Mouse (Mus musculus) forebrain, embryonic 15.5 days (tissue): Measurements from ENCODE around the gene Gm1113. TPM values are rescaled to one million over a fixed set of nuclear protein-coding genes. Genes with fewer than 3 reads are reported as not detected.

Experiments used
- ATAC-seq: fragments of 200-750 bp; cut with Nextera tagmentation; replicated peaks from 2 replicates; pipeline ENCODE4 v1.8.0; 2017; ENCODE audit warnings: mild to moderate bottlenecking, moderate TSS enrichment, moderate library complexity
- H3K27ac ChIP-seq: fragments of 300-500 bp; sonication (generic); replicated peaks from 2 replicates; pipeline ENCODE4 v1.5.1; 2015; ENCODE audit warnings: mild to moderate bottlenecking, inconsistent platforms
- H3K27me3 ChIP-seq: fragments of 300-500 bp; sonication (generic); 2 replicates; pipeline ENCODE4 v1.6.1; 2015; ENCODE audit warnings: inconsistent platforms
- H3K36me3 ChIP-seq: fragments of 300-500 bp; sonication (generic); 2 replicates; pipeline ENCODE4 v1.6.1; 2015; ENCODE audit warnings: mild to moderate bottlenecking, inconsistent platforms
- H3K4me1 ChIP-seq: fragments of 300-500 bp; sonication (generic); 2 replicates; pipeline ENCODE4 v1.6.1; 2015; ENCODE audit warnings: inconsistent platforms
- H3K4me2 ChIP-seq: fragments of 300-500 bp; sonication (generic); replicated peaks from 2 replicates; pipeline ENCODE4 v1.6.1; 2015; ENCODE audit warnings: mild to moderate bottlenecking, inconsistent platforms
- H3K4me3 ChIP-seq: fragments of 300-500 bp; sonication (generic); 2 replicates; pipeline ENCODE4 v1.5.1; 2015; ENCODE audit warnings: mild to moderate bottlenecking, inconsistent platforms
- H3K9ac ChIP-seq: fragments of 300-500 bp; sonication (generic); replicated peaks from 2 replicates; pipeline ENCODE4 v1.6.1; 2015; ENCODE audit warnings: mild to moderate bottlenecking, inconsistent platforms
- H3K9me3 ChIP-seq: fragments of 300-500 bp; sonication (generic); 2 replicates; pipeline ENCODE4 v1.6.1; 2016; ENCODE audit warnings: inconsistent platforms
- WGBS: fragments of 180-500 bp; shearing (Covaris S2); methylation state at CpG from one replicate; pipeline ENCODE4 v1.1.7; 2015; ENCODE audit warnings: mixed read lengths; 5-methylcytosine and 5-hydroxymethylcytosine counted together
- polyA plus RNA-seq: library from polyadenylated mRNA; unstranded; fragments of >200 nt; fragmentation: Nextera tagmentation; extraction: Ambion mirVana; gene quantifications from 2 replicates; pipeline ENCODE4 v1.2.1, GENCODE M21; 2015

Gm1113 gene
- polyA plus RNA-seq, result not detected in 2 replicates

- Histone ChIP-seq H3K4me3 (no peak within 1 kb of the TSS), H3K4me1 (peaks cover 5% of the 10 kb centered on the region), H3K27ac (no peak within 1 kb of the TSS), H3K27me3 (no peaks in the 10 kb centered on the region), H3K4me2 (no peak within 1 kb of the TSS), H3K9ac (no peak within 1 kb of the TSS), H3K36me3 (no peaks in the 10 kb centered on the region), H3K9me3 (no peaks in the 10 kb centered on the region)
- no peak for ATAC-seq
- WGBS, result 88% methylated on average over 3 of the region's 3 CpGs
Observed at GRCm38 (mm10) chr9:35518169-35518568, at the start of gene Gm1113. Gene Gm1113, minus strand, starts transcription at chr9:35518269.

DNA sequence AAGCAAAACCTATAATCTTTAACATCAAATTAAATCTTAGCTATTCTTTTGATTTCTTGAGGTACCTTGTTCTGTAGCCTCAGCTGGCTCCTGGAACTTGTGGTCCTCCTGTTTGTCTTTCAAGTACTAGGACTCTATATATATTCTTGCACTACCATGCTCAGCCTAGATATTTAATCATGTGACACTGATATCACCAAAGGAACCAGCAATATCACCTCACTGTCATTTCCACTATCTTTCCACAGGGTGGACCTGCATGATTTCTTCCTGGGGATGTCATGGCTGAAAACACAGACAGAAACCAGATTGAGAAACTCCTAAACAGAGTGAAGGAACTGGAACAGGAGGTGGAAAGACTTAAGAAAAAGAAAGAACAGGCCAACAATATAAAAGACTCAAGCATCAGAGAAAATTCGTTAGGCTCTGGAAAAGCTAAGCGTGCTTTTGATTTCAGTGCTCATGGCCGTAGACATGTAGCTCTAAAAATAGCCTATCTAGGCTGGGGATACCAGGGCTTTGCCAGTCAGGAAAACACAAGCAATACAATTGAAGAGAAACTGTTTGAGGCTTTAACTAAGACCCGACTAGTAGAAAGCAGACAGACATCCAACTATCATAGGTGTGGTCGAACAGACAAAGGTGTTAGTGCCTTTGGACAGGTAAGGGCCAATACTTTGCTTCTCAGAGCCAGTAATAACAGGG, 46.6 kb upstream of the Gm1113 start:
- peaks cover 48% of the 10 kb centered on the region for H3K36me3 ChIP-seq

DNA sequence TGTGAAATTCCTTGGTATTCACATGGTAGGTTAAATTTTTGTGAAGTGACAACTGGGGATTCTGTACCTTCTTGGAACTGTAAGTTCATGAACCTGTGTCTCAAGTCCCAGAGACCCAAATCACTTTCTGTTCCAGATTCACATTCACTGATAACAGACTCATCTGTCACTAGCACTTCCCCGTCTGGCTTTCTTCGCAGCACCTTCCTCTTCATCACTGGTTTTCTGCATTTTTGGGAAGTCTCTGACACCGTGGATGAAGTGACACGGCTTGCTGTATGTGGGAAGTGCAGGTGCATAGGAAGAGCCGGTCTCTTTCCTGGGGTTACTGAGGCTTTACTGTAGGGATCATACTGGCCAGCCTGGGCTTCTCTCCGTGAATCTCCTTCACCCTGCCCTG, 43.5 kb upstream of the Gm1113 start:
- no peaks in the 10 kb centered on the region for H3K27me3 ChIP-seq
- H3K4me3 ChIP-seq, result no peak overlapping the region
- peaks cover 39% of the 10 kb centered on the region for H3K36me3 ChIP-seq
- 89% methylated on average over 6 of the region's 6 CpGs for WGBS
- no peak overlapping the region for H3K9ac ChIP-seq
- H3K4me1 ChIP-seq, result peaks cover 25% of the 10 kb centered on the region
- H3K9me3 ChIP-seq, result no peaks in the 10 kb centered on the region
- no peak overlapping the region for H3K4me2 ChIP-seq
- no peak for ATAC-seq
- no peak overlapping the region for H3K27ac ChIP-seq

More for the DNA sequence above, 46.6 kb upstream of the Gm1113 start:
- H3K27ac ChIP-seq, result no peak overlapping the region
- no peak overlapping the region for H3K4me2 ChIP-seq
- no peak overlapping the region for H3K9ac ChIP-seq
- H3K9me3 ChIP-seq, result no peaks in the 10 kb centered on the region
- WGBS, result 90% methylated on average over 5 of the region's 5 CpGs
- no peak for ATAC-seq
- H3K27me3 ChIP-seq, result no peaks in the 10 kb centered on the region
- H3K4me3 ChIP-seq, result no peak overlapping the region
- peaks cover 22% of the 10 kb centered on the region for H3K4me1 ChIP-seq

DNA sequence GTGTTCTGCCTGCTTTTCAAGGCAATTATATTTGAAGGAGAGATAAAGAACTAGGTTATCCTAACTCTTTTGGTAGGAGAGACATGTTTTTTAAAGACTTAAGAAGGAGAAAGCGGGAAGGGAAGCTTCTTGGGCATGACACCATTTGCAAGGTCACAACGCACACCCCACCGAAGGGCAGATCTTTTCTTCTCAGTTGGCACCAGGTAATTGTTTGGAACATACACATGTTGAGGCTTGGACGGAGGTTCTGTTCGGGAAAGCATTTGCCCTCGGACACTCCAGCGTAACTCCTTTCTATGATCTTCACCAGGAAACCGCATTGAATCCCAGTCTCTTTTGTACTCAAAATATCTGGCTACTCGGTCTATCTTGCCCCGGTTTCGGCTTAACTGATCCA, 43.0 kb upstream of the Gm1113 start:
- ATAC-seq, result no peak
- no peak overlapping the region for H3K4me3 ChIP-seq
- H3K27ac ChIP-seq, result no peak overlapping the region
- no peaks in the 10 kb centered on the region for H3K9me3 ChIP-seq
- H3K4me2 ChIP-seq, result no peak overlapping the region
- no peaks in the 10 kb centered on the region for H3K27me3 ChIP-seq
- no peak overlapping the region for H3K9ac ChIP-seq
- H3K36me3 ChIP-seq, result peaks cover 34% of the 10 kb centered on the region
- 93% methylated on average over 11 of the region's 11 CpGs for WGBS
- H3K4me1 ChIP-seq, result peaks cover 25% of the 10 kb centered on the region

DNA sequence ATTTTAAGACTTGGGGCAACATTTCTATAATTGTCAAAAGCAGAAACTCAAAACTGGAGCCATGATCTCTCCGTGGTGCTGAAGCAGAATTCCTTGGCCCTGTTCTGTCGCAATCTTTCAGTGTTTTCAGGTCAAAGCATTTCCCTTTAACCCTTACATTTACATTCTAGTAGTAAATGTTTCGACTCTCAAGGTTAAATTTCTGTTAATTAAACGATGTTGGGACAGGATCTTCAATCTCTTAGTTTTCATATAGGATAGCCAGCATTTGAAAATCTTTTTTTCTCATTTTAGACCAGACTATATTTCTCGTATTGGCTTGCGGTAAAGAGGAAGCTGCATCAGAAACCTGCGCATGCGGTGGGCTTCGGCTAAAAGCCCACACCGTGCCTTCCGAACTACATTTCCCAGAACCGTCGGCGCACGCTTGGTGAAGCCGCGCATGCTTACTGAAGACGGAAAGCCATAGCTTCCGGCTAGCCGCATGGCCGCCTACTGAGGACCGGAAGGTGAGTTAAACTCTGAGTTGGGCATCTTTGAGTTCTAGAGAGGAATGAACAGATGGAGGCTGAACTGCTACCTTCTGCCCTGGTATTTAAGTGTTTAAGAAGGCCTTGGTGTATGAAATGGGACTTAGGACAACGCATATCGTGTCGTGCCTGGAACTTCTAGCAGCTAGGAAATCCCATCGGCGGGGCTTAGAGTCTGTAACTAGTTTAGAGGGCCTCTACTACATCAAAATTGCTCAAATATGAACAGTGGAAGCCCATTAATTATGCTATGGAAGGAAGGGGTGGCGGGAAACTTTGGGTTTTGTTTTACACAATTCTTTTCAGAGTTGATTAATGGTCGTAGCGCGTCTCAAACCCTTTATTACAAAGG, 41.2 kb upstream of the Gm1113 start:
- Histone ChIP-seq H3K4me3 (peak overlapping the region; percentile 85), H3K27me3 (no peaks in the 10 kb centered on the region), H3K4me1 (peaks cover 25% of the 10 kb centered on the region), H3K4me2 (peak overlapping the region; percentile 91), H3K27ac (peak overlapping the region; percentile 77), H3K9ac (peak overlapping the region; percentile 68), H3K9me3 (no peaks in the 10 kb centered on the region), H3K36me3 (peaks cover 16% of the 10 kb centered on the region)
- ATAC-seq, result peak; percentile 94
- 1% methylated on average over 31 of the region's 31 CpGs for WGBS

DNA sequence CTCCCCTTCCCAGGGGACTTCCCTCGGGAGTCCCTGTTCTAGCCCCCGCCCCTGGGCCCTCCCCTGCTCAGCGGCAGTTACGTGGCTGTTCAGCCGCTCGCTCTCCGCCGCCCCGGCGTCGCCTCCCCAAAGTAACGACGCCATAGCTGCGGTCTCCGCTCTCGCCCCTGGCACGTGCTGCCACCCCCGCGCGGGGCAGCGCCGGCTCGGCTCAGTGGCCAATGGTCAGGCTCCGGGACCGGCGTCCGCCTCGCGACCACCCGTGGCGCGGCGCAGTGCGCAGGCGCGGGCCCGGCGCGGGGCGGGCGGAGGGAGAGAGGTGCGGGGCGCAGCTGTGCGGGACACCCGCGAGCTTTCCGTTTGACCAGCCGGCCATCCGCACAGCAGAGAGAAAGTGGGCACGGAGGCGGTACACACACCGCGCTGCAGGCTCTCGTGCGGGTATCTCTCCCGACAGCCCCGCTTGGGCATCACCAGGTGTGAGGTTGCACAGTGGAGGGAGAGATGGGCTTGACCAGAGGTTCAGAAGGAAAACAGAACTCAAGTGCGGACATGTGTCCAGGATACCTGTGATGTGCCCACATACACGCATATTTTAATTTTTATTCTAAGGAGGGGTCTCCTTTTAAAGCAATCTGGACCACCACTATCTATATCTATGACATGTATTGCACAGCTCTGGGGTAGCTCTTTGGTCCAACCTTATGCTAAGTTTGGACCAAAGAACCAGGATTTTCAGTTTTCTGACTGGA, 40.4 kb upstream of the Gm1113 start, which contains the start of the genes Ddx25 and Pus3:
Gene Ddx25 (minus strand): TSS at position 272 of the 752 bp plus-strand sequence.
Gene Pus3 (plus strand): TSS at position 339 of the 752 bp plus-strand sequence.
- Histone ChIP-seq H3K4me3 (peak within 1 kb of the TSS; percentile 85), H3K4me2 (peak within 1 kb of the TSS; percentile 91), H3K4me1 (peaks cover 25% of the 10 kb centered on the region), H3K9me3 (no peaks in the 10 kb centered on the region), H3K36me3 (peaks cover 16% of the 10 kb centered on the region), H3K9ac (peak within 1 kb of the TSS; percentile 68), H3K27me3 (no peaks in the 10 kb centered on the region), H3K27ac (peak within 1 kb of the TSS; percentile 77)
- peak; percentile 81 for ATAC-seq
- 1% methylated on average over 59 of the region's 59 CpGs for WGBS

GRCm38 (mm10) chr9:35556494-35557102, 38.5 kb upstream of the Gm1113 start:
- Histone ChIP-seq H3K4me3 (no peak overlapping the region), H3K4me1 (peaks cover 25% of the 10 kb centered on the region), H3K27ac (no peak overlapping the region), H3K9me3 (no peaks in the 10 kb centered on the region), H3K27me3 (no peaks in the 10 kb centered on the region), H3K9ac (no peak overlapping the region), H3K4me2 (no peak overlapping the region), H3K36me3 (peaks cover 9% of the 10 kb centered on the region)
- 70% methylated on average over 12 of the region's 12 CpGs for WGBS
- ATAC-seq, result no peak

DNA sequence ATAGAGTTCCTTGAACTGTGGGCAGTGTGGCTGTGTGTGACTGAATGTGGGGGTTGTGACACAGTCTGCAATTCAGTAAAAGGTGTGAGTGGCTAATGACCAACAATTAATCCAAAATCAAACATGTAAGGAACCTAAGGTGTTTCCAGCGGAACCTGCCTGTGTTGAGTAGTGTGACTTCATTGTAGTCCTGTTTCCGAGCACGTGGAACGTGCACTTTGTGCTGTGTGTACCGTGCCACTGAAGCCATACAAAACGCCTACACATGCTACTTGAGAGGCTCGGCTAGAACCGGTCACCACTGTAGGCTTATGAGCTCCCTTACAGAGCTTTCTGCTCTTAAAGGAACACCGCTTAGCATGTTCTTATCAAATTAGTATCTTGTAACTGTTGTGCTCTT, 30.4 kb upstream of the Gm1113 start:
- H3K4me3 ChIP-seq, result no peak overlapping the region
- no peaks in the 10 kb centered on the region for H3K27me3 ChIP-seq
- no peaks in the 10 kb centered on the region for H3K9me3 ChIP-seq
- no peak for ATAC-seq
- 81% methylated on average over 9 of the region's 9 CpGs for WGBS
- H3K9ac ChIP-seq, result no peak overlapping the region
- H3K36me3 ChIP-seq, result peaks cover 8% of the 10 kb centered on the region; the same call in 1 of the 2 replicates
- no peak overlapping the region for H3K4me2 ChIP-seq
- H3K27ac ChIP-seq, result no peak overlapping the region
- H3K4me1 ChIP-seq, result no peaks in the 10 kb centered on the region

DNA sequence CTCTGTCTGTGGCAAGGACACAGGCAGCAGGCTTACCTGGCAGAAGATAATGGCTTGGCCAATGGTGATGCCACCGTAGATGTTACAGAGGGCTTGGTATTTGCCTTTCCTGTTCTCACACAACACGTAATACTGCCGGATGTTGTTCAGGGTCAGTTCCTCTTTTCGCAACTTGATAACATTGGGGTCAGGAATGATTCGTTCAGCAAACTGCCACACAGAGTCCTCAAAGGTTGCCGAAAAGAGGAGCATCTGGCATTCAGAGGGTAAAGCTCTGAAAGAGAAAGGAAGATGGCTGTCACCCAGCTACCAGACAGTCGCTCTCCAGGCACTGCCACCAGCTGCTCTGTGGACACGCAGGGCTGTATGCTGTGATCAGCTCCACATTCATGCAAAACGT, 28.7 kb upstream of the Gm1113 start:
- Histone ChIP-seq H3K4me2 (no peak overlapping the region), H3K9me3 (no peaks in the 10 kb centered on the region), H3K4me1 (no peaks in the 10 kb centered on the region), H3K27ac (no peak overlapping the region), H3K4me3 (no peak overlapping the region), H3K27me3 (no peaks in the 10 kb centered on the region), H3K9ac (no peak overlapping the region), H3K36me3 (peaks cover 15% of the 10 kb centered on the region; the same call in 1 of the 2 replicates)
- ATAC-seq, result no peak
- 83% methylated on average over 9 of the region's 9 CpGs for WGBS

- no peaks in the 10 kb centered on the region for H3K27me3 ChIP-seq
Observed at GRCm38 (mm10) chr9:35545704-35546103, 27.6 kb upstream of the Gm1113 start.

GRCm38 (mm10) chr9:35544666-35545065, 26.6 kb upstream of the Gm1113 start:
- H3K36me3 ChIP-seq, result peaks cover 15% of the 10 kb centered on the region; the same call in 1 of the 2 replicates
- no peaks in the 10 kb centered on the region for H3K9me3 ChIP-seq
- H3K27ac ChIP-seq, result no peak overlapping the region
- H3K9ac ChIP-seq, result no peak overlapping the region
- no peaks in the 10 kb centered on the region for H3K27me3 ChIP-seq
- no peak for ATAC-seq
- H3K4me2 ChIP-seq, result no peak overlapping the region
- H3K4me3 ChIP-seq, result no peak overlapping the region
- no peaks in the 10 kb centered on the region for H3K4me1 ChIP-seq
- 84% methylated on average over 2 of the region's 2 CpGs for WGBS

More at GRCm38 (mm10) chr9:35545704-35546103, 27.6 kb upstream of the Gm1113 start:
- Histone ChIP-seq H3K9ac (no peak overlapping the region), H3K4me3 (no peak overlapping the region), H3K9me3 (no peaks in the 10 kb centered on the region), H3K36me3 (peaks cover 15% of the 10 kb centered on the region; the same call in 1 of the 2 replicates), H3K4me1 (no peaks in the 10 kb centered on the region), H3K4me2 (no peak overlapping the region), H3K27ac (no peak overlapping the region)
- WGBS, result 76% methylated on average over 12 of the region's 12 CpGs
- ATAC-seq, result no peak
